Mouse (Mus musculus) adrenal gland (tissue): ENCODE measurements around the gene Defb30.

ENCODE experiments used
- intact Hi-C: fragments of 180-260 bp; cut with DNase I; formaldehyde crosslinking; loops from one replicate; pipeline ENCODE4 v1.15.1; 2025
- long read RNA-seq, 2 experiments: library from polyadenylated mRNA; unstranded; transcript quantifications; one replicate each; pipeline ENCODE4 v2.0.0; 2020; ENCODE audit warnings: borderline replicate concordance in 1 of 2; ENCODE audit not compliant: insufficient replicate concordance in 1 of 2

The Defb30 gene
- long read RNA-seq, experiment 1: 0 reads
- long read RNA-seq, experiment 2: 0 reads

DNA sequence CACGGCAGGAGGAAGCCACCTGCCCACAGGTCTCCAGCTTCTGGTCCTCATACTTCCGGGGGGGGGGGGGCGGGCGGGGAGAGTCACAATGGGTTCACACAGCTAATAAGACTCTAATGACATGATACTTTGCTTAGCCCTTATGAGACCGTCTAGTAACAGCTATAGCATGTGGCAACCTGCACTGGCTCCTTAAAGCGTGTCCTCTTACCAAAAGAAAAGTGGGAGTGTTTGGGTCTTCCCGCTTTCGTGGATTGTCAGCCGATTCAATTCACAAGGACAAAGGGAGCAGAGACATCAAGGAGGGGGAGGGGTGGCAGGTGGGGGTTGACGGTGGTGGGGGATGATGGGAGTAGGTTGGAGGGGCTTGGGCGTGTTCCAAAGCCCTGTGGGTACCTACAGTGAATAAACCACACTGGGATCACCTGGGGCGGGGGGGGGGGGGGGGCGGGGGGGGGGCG is at the start of gene Defb30:
Gene Defb30, minus strand, starts transcription at position 51 of the 461 bp plus-strand sequence.
- intact Hi-C loops: loop anchor here (1.0 kb wide), 1 partner anchor 322 kb away; no protein-coding TSS in a partner anchor

GRCm38 (mm10) chr14:63067708-63068107 is 17.9 kb upstream of the Defb30 start:
- intact Hi-C loops: loop anchor here (5.0 kb wide), 1 partner anchor 305 kb away; no protein-coding TSS in a partner anchor

GRCm38 (mm10) chr14:63066630-63067310 is 17.0 kb upstream of the Defb30 start:
- intact Hi-C loops: loop anchor here (5.0 kb wide), 1 partner anchor 306 kb away; no protein-coding TSS in a partner anchor

- intact Hi-C loops: loop anchor here (5.0 kb wide), 1 partner anchor 307 kb away; no protein-coding TSS in a partner anchor
Observed at GRCm38 (mm10) chr14:63065391-63065790, 15.6 kb upstream of the Defb30 start.

- intact Hi-C loops: no loop called here
Observed at GRCm38 (mm10) chr14:63062184-63062583, 12.4 kb upstream of the Defb30 start.

- intact Hi-C loops: no loop called here
Observed at GRCm38 (mm10) chr14:63060361-63060760, 10.6 kb upstream of the Defb30 start.

DNA sequence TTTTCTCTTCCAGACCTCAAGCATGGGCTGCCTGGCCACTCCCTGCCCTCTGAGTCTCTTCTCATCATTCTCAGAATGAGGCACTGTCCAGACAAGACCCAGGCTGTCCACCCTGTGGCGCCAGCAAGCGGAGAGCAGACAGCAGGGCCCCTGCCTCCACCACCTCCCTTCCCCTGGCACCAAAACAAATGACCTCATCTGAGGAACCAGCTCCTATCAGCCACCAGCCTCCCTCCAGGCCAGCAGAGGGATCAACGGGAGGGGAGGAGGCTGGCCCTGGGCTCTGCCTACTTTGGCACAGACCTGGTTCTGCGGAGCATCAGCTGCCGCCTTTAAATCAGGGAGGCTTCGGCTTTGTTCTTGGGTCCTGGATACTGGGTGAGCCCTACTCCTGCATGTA is 5.0 kb upstream of the Defb30 start:
- intact Hi-C loops: no loop called here

DNA sequence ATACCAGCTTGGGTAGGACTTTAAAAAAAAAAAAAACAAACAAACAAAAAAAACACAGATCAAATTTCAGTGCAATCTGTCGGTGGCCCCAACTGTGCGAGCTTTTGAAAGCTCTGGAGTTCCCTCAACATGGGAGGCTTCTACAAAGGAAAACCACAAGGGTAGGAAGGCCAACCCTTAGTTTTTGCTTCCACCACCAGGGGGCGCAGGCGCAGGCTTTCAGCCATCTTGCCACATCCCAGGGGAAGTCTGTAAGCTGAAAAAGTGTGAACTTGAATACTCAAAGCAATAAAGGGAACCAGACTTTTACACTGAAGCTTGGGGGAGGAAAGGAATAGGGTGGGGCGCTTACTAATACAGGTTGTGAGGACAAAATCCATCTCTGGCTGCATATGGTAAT is 1.0 kb upstream of the Defb30 start:
- intact Hi-C loops: loop anchor here (1.0 kb wide), 1 partner anchor 322 kb away; no protein-coding TSS in a partner anchor

DNA sequence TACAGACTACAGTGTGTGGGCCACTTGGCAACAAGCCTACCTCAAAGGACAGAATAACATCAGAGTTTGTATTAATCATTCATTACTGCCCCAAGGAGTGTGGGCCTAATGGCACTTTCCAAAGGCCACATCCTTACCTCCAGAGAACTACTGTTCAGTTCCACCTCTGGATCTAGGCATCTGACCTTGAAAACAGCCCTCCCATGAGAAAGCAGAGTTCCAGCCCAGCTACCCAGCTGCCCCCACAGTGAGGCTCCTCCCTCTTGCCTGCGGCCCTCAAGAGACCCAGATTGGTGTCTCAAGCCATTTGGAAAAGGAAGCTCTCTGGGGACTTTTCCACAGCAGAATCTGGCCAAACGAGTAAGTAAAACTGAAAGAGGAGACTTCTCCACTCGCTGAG is 3.1 kb downstream of the Defb30 start, which contains the start of gene Defb42:
Gene Defb42, plus strand, starts transcription at position 301 of the 400 bp plus-strand sequence.
- intact Hi-C loops: no loop called here

- intact Hi-C loops: no loop called here
Observed at GRCm38 (mm10) chr14:63020524-63021156, 29.1 kb downstream of the Defb30 start.

DNA sequence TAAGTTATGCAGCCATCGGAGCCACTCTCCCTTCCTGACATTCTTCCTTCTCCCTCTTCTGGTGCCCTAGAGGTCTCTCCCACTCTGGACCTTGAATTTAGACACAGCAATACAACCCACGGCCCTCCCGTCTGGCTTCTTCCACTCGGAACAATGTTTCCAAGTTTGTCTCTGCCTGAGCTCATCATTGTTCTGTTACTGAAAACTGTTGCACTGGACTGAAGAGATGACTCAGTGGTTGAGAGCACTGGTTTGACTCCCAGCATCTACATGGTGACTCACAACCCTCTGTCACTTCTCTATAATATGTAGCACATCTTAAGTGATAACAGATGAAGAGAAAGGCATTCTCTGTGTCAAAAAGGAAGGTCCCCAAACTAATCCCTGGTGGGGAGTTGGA is 35.1 kb downstream of the Defb30 start:
- intact Hi-C loops: no loop called here

DNA sequence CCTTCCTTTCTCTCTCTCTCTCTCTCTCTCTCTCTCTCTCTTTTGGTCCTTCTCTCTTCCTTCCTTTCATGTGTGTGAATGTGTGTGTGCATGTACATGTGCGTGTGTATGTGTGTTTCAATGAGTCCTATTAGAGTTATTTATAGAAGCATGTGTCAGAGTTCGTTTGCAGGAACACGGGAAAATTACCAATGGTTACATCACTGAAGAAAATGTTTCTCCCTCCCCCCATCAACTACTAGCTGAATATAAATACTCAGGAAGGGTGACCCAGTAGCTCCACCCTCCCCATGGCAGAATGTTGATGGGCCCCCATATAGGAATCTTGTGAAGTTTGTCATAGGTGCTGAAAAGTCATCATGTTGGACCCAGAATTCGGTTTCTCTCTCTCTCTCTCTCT is 36.7 kb downstream of the Defb30 start:
- intact Hi-C loops: no loop called here

DNA sequence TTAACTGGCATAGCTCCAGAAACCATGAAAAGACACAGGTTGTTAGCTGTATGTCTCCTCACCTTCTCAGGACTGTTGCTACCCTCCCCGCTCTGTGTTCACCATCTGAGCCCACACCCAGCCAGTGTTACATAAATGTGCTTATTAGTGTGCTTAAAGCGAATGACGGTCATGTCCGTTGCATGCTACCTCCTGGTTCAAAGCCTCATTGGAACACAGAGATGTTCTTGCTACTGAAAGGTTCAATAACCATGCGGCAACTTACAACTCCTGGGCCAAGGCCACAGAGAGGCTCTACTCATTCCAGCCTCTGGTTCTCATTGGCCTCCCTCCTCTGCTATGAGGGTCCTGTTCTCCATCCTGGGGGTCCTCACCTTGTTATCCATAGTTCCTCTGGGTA is 38.3 kb downstream of the Defb30 start, which contains the start of gene Defb43:
Gene Defb43, plus strand, starts transcription at position 301 of the 400 bp plus-strand sequence.
- intact Hi-C loops: no loop called here

DNA sequence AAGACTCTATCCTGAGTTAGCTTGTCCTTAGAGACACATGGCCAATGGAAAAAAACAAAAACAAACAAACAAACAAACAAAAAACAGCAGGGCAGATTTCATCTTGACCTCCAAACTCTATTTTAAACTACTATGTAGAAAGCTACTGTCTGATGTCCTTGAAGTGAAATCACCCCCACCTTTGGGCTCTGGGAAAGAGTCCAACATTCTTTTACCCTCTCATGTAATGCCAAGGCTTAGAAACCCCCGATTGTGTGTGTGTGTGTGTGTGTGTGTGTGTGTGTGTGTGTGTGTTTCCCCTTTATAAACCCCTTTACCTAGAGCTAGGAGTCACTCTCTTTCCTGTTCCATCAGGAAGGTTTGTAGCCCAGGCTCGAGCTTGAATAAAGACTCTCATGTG is 47.2 kb downstream of the Defb30 start:
- intact Hi-C loops: no loop called here

DNA sequence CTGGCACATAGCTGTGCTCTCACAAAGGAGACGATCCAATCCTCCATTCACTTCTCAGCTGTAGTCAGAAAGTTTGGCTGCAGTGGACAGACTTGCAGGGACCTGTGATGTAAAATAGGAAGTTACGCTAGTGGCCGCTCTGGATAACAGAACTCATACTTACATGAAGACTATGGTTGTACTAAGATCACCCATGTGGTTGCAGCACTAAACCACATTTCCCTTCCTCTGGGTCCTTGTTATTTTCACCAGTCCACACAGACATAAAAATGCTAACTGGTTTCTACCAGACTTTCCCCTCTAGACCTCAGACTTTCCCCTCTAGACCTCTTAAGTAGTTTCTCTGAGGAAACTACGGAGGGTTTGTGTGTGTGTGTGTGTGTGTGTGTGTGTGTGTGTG is 50.8 kb downstream of the Defb30 start:
- intact Hi-C loops: no loop called here

DNA sequence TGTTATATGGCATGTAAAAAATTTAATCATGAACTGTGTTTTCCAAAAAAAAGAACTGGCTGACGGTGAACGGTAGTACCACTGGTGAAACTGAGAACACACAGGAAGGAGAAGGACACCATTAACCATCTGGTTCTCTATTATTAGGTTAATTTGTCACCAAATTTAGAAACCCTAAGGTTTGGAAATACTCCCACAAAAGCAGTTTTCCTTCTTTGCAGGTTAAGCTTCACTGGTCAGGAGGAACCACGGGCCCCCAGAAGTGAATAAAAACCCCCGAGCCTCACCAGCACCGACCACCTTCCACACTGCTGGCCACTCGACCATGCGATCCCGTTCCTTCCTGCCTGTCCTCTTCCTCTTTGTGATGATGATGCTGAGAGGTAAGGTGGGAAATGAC is 52.0 kb downstream of the Defb30 start, which contains the start of gene Defb47:
Gene Defb47, plus strand, starts transcription at position 301 of the 400 bp plus-strand sequence.
- intact Hi-C loops: no loop called here

DNA sequence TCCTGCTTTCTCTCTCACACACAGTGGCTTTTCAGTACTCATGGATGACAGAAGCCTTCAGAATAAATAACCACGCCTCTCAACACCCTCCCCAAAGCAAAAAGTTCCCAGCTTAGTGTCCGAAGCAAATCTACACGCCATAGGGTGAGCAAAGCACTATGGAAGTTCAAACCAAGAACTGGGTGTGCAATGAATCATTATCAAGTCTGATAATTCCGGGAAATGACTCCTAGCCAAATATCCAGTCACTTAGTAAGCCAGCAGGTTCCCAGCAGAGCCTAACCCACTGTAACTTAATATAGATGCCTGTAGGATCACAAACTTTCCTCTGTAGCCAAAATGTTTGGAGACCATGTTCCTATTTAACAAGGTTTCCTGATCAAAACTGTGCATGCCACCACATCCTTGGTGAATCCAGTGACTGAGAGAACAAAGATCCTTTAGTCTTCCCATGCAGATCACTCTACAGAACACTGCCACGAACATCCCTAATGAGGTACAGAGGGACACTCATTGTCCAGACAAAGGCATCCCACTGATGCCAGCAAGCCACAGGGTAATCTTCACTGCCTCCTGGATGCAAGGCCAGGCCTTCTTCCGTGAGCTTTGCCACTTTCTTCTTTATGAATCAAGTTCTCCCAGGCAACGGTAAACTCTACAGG is 57.8 kb downstream of the Defb30 start:
- intact Hi-C loops: no loop called here

- intact Hi-C loops: no loop called here
Observed at GRCm38 (mm10) chr14:62991271-62991670, 58.5 kb downstream of the Defb30 start.

GRCm38 (mm10) chr14:62984410-62984809 is 65.3 kb downstream of the Defb30 start, which contains the start of gene Defb48:
TSS of gene Defb48 (minus strand) at chr14:62984510.
- intact Hi-C loops: no loop called here
